Mouse (Mus musculus) intestine, embryonic 16.5 days (tissue): ENCODE results near the gene Synpr. TPM values are rescaled to one million over a fixed set of nuclear protein-coding genes. Genes with fewer than 3 reads are reported as not detected.

ENCODE experiments used
- ATAC-seq: fragments of 200-750 bp; cut with Nextera tagmentation; 2 replicates; pipeline ENCODE4 v1.8.0; 2017; ENCODE audit warnings: moderate TSS enrichment, moderate library complexity
- H3K27ac ChIP-seq: fragments of 300-500 bp; sonication (generic); 2 replicates; pipeline ENCODE4 v1.5.1; 2014; ENCODE audit warnings: mild to moderate bottlenecking, low read length
- H3K27me3 ChIP-seq: fragments of 300-500 bp; sonication (generic); replicated peaks from 2 replicates; pipeline ENCODE4 v1.6.1; 2014; ENCODE audit warnings: low read length, control low read depth, mixed read lengths; ENCODE audit not compliant: control insufficient read depth, insufficient read depth
- H3K36me3 ChIP-seq: fragments of 300-500 bp; sonication (generic); 2 replicates; pipeline ENCODE4 v1.6.1; 2014; ENCODE audit warnings: low read length, control low read depth; ENCODE audit not compliant: control insufficient read depth, insufficient read depth
- H3K4me1 ChIP-seq: fragments of 300-500 bp; sonication (generic); 2 replicates; pipeline ENCODE4 v1.6.1; 2014; ENCODE audit warnings: low read length, control low read depth, mixed read lengths; ENCODE audit not compliant: control insufficient read depth, insufficient read depth
- H3K4me2 ChIP-seq: fragments of 300-500 bp; sonication (generic); 2 replicates; pipeline ENCODE4 v1.6.1; 2014; ENCODE audit warnings: low read depth, low read length, control low read depth
- H3K4me3 ChIP-seq: fragments of 300-500 bp; sonication (generic); 2 replicates; pipeline ENCODE4 v1.5.1; 2014; ENCODE audit warnings: mild to moderate bottlenecking, low read length
- H3K9ac ChIP-seq: fragments of 300-500 bp; sonication (generic); 2 replicates; pipeline ENCODE4 v1.6.1; 2014; ENCODE audit warnings: low read depth, low read length
- H3K9me3 ChIP-seq: fragments of 300-500 bp; sonication (generic); 2 replicates; pipeline ENCODE4 v1.6.1; 2016; ENCODE audit warnings: low read length, control low read depth; ENCODE audit not compliant: control insufficient read depth
- WGBS: fragments of 180-500 bp; shearing (Covaris S2); extraction: QIAGEN DNeasy Blood & Tissue Kit; methylation state at CpG from one replicate; pipeline ENCODE4 v1.1.7; 2014; 5-methylcytosine and 5-hydroxymethylcytosine counted together
- polyA plus RNA-seq: library from polyadenylated mRNA; unstranded; fragments of >200 nt; fragmentation: Nextera tagmentation; extraction: Ambion mirVana; gene quantifications from 2 replicates; pipeline ENCODE4 v1.2.1, GENCODE M21; 2015

Gene Synpr
- polyA plus RNA-seq, 1 experiment from 2014 or later: 1.7 TPM

GRCm38 (mm10) chr14:13340688-13341087 is 56.1 kb downstream of the Synpr start:
- WGBS: 79% methylated on average over 4 of the region's 4 CpGs

GRCm38 (mm10) chr14:13344240-13344639 is 59.7 kb downstream of the Synpr start:
- no peak for ATAC-seq
- 64% methylated on average over 2 of the region's 2 CpGs for WGBS

More at GRCm38 (mm10) chr14:13340688-13341087, 56.1 kb downstream of the Synpr start:
- Histone ChIP-seq H3K4me2 (no peak overlapping the region), H3K9ac (no peak overlapping the region), H3K4me3 (no peak overlapping the region), H3K27ac (no peak overlapping the region), H3K36me3 (no peaks in the 10 kb centered on the region), H3K9me3 (no peaks in the 10 kb centered on the region), H3K27me3 (no peaks in the 10 kb centered on the region), H3K4me1 (no peaks in the 10 kb centered on the region)
- ATAC-seq: no peak

GRCm38 (mm10) chr14:13349170-13349865 is 64.7 kb downstream of the Synpr start:
- WGBS: 50% methylated on average over 4 of the region's 4 CpGs
- H3K9ac ChIP-seq: no peak overlapping the region
- no peak for ATAC-seq
- H3K4me2 ChIP-seq: no peak overlapping the region
- H3K36me3 ChIP-seq: no peaks in the 10 kb centered on the region
- H3K27ac ChIP-seq: no peak overlapping the region
- no peaks in the 10 kb centered on the region for H3K4me1 ChIP-seq
- no peaks in the 10 kb centered on the region for H3K27me3 ChIP-seq
- H3K4me3 ChIP-seq: no peak overlapping the region
- no peaks in the 10 kb centered on the region for H3K9me3 ChIP-seq

More at GRCm38 (mm10) chr14:13344240-13344639, 59.7 kb downstream of the Synpr start:
- H3K4me2 ChIP-seq: no peak overlapping the region
- no peaks in the 10 kb centered on the region for H3K36me3 ChIP-seq
- no peak overlapping the region for H3K9ac ChIP-seq
- no peak overlapping the region for H3K4me3 ChIP-seq
- H3K4me1 ChIP-seq: no peaks in the 10 kb centered on the region
- no peak overlapping the region for H3K27ac ChIP-seq
- H3K27me3 ChIP-seq: no peaks in the 10 kb centered on the region
- no peaks in the 10 kb centered on the region for H3K9me3 ChIP-seq

- H3K4me1 ChIP-seq: no peaks in the 10 kb centered on the region
- no peak overlapping the region for H3K4me2 ChIP-seq
- H3K4me3 ChIP-seq: no peak overlapping the region
- no peak overlapping the region for H3K27ac ChIP-seq
- H3K36me3 ChIP-seq: no peaks in the 10 kb centered on the region
- WGBS: 37% methylated on average over 5 of the region's 5 CpGs
- no peak for ATAC-seq
- H3K9me3 ChIP-seq: no peaks in the 10 kb centered on the region
- no peaks in the 10 kb centered on the region for H3K27me3 ChIP-seq
- H3K9ac ChIP-seq: no peak overlapping the region
Measured at GRCm38 (mm10) chr14:13354154-13354553, 69.6 kb downstream of the Synpr start.

GRCm38 (mm10) chr14:13355569-13356362 is 71.2 kb downstream of the Synpr start:
- WGBS: 13% methylated on average over 7 of the region's 7 CpGs
- H3K36me3 ChIP-seq: no peaks in the 10 kb centered on the region
- H3K27me3 ChIP-seq: no peaks in the 10 kb centered on the region
- H3K9ac ChIP-seq: no peak overlapping the region
- no peaks in the 10 kb centered on the region for H3K9me3 ChIP-seq
- no peak overlapping the region for H3K27ac ChIP-seq
- no peak overlapping the region for H3K4me3 ChIP-seq
- H3K4me2 ChIP-seq: no peak overlapping the region
- H3K4me1 ChIP-seq: no peaks in the 10 kb centered on the region
- peak; percentile 80 for ATAC-seq

- H3K4me1 ChIP-seq: no peaks in the 10 kb centered on the region
- H3K9ac ChIP-seq: no peak overlapping the region
- no peak overlapping the region for H3K27ac ChIP-seq
- H3K4me3 ChIP-seq: no peak overlapping the region
- WGBS: 64% methylated on average over 5 of the region's 5 CpGs
- ATAC-seq: no peak
- no peaks in the 10 kb centered on the region for H3K27me3 ChIP-seq
- no peaks in the 10 kb centered on the region for H3K9me3 ChIP-seq
- no peaks in the 10 kb centered on the region for H3K36me3 ChIP-seq
- H3K4me2 ChIP-seq: no peak overlapping the region
Measured at GRCm38 (mm10) chr14:13357101-13357667, 72.6 kb downstream of the Synpr start.

- H3K4me1 ChIP-seq: no peaks in the 10 kb centered on the region
- no peaks in the 10 kb centered on the region for H3K27me3 ChIP-seq
- no peak overlapping the region for H3K4me3 ChIP-seq
- no peaks in the 10 kb centered on the region for H3K9me3 ChIP-seq
- H3K27ac ChIP-seq: no peak overlapping the region
- no peak overlapping the region for H3K9ac ChIP-seq
- no peak overlapping the region for H3K4me2 ChIP-seq
- H3K36me3 ChIP-seq: no peaks in the 10 kb centered on the region
- no peak for ATAC-seq
- WGBS: 76% methylated on average over 2 of the region's 2 CpGs
Measured at GRCm38 (mm10) chr14:13358037-13358436, 73.5 kb downstream of the Synpr start.

- H3K4me1 ChIP-seq: no peaks in the 10 kb centered on the region
- no peak overlapping the region for H3K4me2 ChIP-seq
- no peak overlapping the region for H3K4me3 ChIP-seq
- no peak for ATAC-seq
- no peaks in the 10 kb centered on the region for H3K36me3 ChIP-seq
- H3K27ac ChIP-seq: no peak overlapping the region
- H3K9ac ChIP-seq: no peak overlapping the region
- H3K27me3 ChIP-seq: no peaks in the 10 kb centered on the region
- H3K9me3 ChIP-seq: no peaks in the 10 kb centered on the region
Measured at GRCm38 (mm10) chr14:13361184-13361583, 76.6 kb downstream of the Synpr start.

- H3K27me3 ChIP-seq: no peaks in the 10 kb centered on the region
- no peaks in the 10 kb centered on the region for H3K9me3 ChIP-seq
- no peak overlapping the region for H3K9ac ChIP-seq
- no peaks in the 10 kb centered on the region for H3K36me3 ChIP-seq
- no peak for ATAC-seq
- no peak overlapping the region for H3K4me2 ChIP-seq
- no peak overlapping the region for H3K4me3 ChIP-seq
- 88% methylated on average over 3 of the region's 3 CpGs for WGBS
- no peak overlapping the region for H3K27ac ChIP-seq
- no peaks in the 10 kb centered on the region for H3K4me1 ChIP-seq
Measured at GRCm38 (mm10) chr14:13361642-13362041, 77.1 kb downstream of the Synpr start.
